Mouse (Mus musculus) neutrophil, adult 5-6 weeks (primary cell): ENCODE results near the gene Tekt4. TPM values are rescaled to one million over a fixed set of nuclear protein-coding genes. Genes with fewer than 3 reads are reported as not detected.

Source experiments
- ATAC-seq: fragments of 151-379, 151-347 bp; 2 replicates; pipeline ENCODE4 v1.8.0; 2017; ENCODE audit warnings: mild to moderate bottlenecking, moderate TSS enrichment; ENCODE audit not compliant: insufficient number of reproducible peaks, poor library complexity, low FRiP score, severe bottlenecking; ENCODE audit errors: extremely low read depth
- total RNA-seq: library from RNA; stranded (forward); fragments of 200-1000 nt; gene quantifications from 2 replicates; pipeline ENCODE4 v1.2.3, GENCODE M21; 2017

Gene Tekt4
- total RNA-seq, 1 experiment from 2014 or later, result not detected

DNA sequence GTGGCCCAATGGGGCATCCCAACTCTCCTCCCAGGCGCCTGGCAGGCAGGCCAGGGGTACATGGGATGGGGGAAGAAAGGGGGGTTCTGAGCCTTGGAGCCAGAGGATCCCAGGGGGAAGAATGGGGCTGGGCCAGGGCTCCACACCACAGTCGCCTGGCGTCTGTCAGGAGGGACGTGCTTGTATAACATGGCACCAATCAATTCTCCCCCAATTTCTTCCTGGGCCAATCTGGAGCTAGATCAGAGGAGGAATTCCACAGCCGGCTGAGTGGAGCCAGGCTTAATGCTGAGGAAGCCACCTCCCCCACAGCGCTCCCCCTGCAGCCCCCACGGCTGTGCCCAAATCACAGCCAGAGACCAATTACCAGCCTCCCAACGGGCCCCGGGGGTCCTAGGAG, 66.1 kb downstream of the Tekt4 start:
- ATAC-seq, result no peak

DNA sequence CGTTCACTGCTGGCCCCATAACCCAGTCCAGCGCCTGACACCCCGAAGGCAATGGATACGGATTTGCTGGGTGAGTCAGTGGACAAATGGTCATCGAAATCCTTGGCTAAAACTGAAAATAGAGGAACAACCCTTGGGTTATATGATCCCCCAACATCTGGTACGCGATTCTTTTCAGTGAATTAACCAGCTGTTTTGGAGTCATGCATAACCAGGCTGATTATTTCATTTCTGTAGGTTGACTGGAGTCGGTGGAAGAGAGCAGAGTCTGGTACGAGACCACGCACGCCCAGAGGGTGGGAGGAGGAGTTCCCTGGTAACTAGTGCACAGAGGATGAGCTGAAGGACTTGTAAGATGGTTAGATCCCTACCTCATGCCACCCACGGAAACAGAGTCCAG, 67.7 kb downstream of the Tekt4 start:
- no peak for ATAC-seq

Other genes with a start within 250 kb of the Tekt4 start
- gene Gnptg, start 214.5 kb upstream of the Tekt4 start, total RNA-seq, result 14.4 and 19.4 TPM in 2 replicates
- gene Tsr3, start 214.4 kb upstream of the Tekt4 start, total RNA-seq, result 19.8 and 20.5 TPM in 2 replicates
- 5.4 and 7.8 TPM in 2 replicates for gene Baiap3, start 198.3 kb upstream of the Tekt4 start, total RNA-seq
- 303 and 329 TPM in 2 replicates for gene Ube2i, start 180.0 kb upstream of the Tekt4 start, total RNA-seq
- gene Prss34, start 156.2 kb upstream of the Tekt4 start, total RNA-seq, result 0.58 TPM in 1 of 2 replicates, not detected in the other
- gene Prss28, start 146.0 kb upstream of the Tekt4 start, total RNA-seq, result not detected in 2 replicates
- gene Prss29, start 136.0 kb upstream of the Tekt4 start, total RNA-seq, result not detected in 2 replicates
- gene Tpsab1, start 109.1 kb upstream of the Tekt4 start, total RNA-seq, result not detected in 2 replicates
- gene Tpsb2, start 88.3 kb upstream of the Tekt4 start, total RNA-seq, result not detected in 2 replicates
- gene Tpsg1, start 85.3 kb upstream of the Tekt4 start, total RNA-seq, result not detected in 2 replicates
- 1.5 and 4.3 TPM in 2 replicates for gene Cacna1h, start 20.8 kb upstream of the Tekt4 start, total RNA-seq
- gene Sstr5, start 42.7 kb downstream of the Tekt4 start, total RNA-seq, result not detected in 2 replicates
- not detected in 2 replicates for gene Sox8, start 116.1 kb downstream of the Tekt4 start, total RNA-seq
- gene Lmf1, start 124.5 kb downstream of the Tekt4 start, total RNA-seq, result 10.9 and 11.8 TPM in 2 replicates